Mouse (Mus musculus): ENCODE measurements around the gene Foxd4. TPM values are rescaled to one million over a fixed set of nuclear protein-coding genes. Genes with fewer than 3 reads are reported as not detected.

Gene Foxd4
- polyA plus RNA-seq (2012; ENCODE audit: insufficient read depth, insufficient read length, low replicate concordance, missing spikeins): not detected in 2 replicates

- WGBS: 2% methylated on average over 27 of the region's 27 CpGs
- no peak within 1 kb of the TSS for H3K27ac ChIP-seq (ENCODE audit: insufficient read depth, low read depth, low read length)
- no peak within 1 kb of the TSS for H3K4me3 ChIP-seq (ENCODE audit: insufficient read depth, low read depth, low read length)
- TF ChIP-seq POLR2A (IDR thresholded peaks at IDR 0.05; ENCODE audit: insufficient read depth, low read depth, low read length): no peak
- TF ChIP-seq CTCF (IDR thresholded peaks at IDR 0.05; ENCODE audit: insufficient read depth, low read depth, low read length): no peak
- peaks cover 20% of the 10 kb centered on the region for H3K4me1 ChIP-seq (ENCODE audit: control insufficient read depth, insufficient read depth, low read length)
Measured at GRCm38 (mm10) chr19:24900581-24901220, at the start of gene Foxd4. TSS of gene Foxd4 (minus strand) at chr19:24901197.

- TF ChIP-seq CTCF (IDR thresholded peaks at IDR 0.05; ENCODE audit: insufficient read depth, low read depth, low read length) (no peak), POLR2A (IDR thresholded peaks at IDR 0.05; ENCODE audit: insufficient read depth, low read depth, low read length) (no peak)
- H3K27ac ChIP-seq (ENCODE audit: insufficient read depth, low read depth, low read length): no peak overlapping the region
Measured at GRCm38 (mm10) chr19:24945521-24946262, 44.7 kb upstream of the Foxd4 start.

GRCm38 (mm10) chr19:24937084-24937483, 36.1 kb upstream of the Foxd4 start:
- no peak for TF ChIP-seq POLR2A (IDR thresholded peaks at IDR 0.05; ENCODE audit: insufficient read depth, low read depth, low read length)
- TF ChIP-seq CTCF (IDR thresholded peaks at IDR 0.05; ENCODE audit: insufficient read depth, low read depth, low read length): no peak
- Histone ChIP-seq H3K4me1 (ENCODE audit: control insufficient read depth, insufficient read depth, low read length) (no peaks in the 10 kb centered on the region), H3K4me3 (ENCODE audit: insufficient read depth, low read depth, low read length) (no peak overlapping the region), H3K27ac (ENCODE audit: insufficient read depth, low read depth, low read length) (no peak overlapping the region)
- WGBS: 46% methylated on average over 1 of the region's 1 CpGs

More at GRCm38 (mm10) chr19:24945521-24946262, 44.7 kb upstream of the Foxd4 start:
- no peak overlapping the region for H3K4me3 ChIP-seq (ENCODE audit: insufficient read depth, low read depth, low read length)
- H3K4me1 ChIP-seq (ENCODE audit: control insufficient read depth, insufficient read depth, low read length): no peaks in the 10 kb centered on the region

- no peak overlapping the region for H3K4me3 ChIP-seq (ENCODE audit: insufficient read depth, low read depth, low read length)
- TF ChIP-seq CTCF (IDR thresholded peaks at IDR 0.05; ENCODE audit: insufficient read depth, low read depth, low read length) (no peak), POLR2A (IDR thresholded peaks at IDR 0.05; ENCODE audit: insufficient read depth, low read depth, low read length) (no peak)
- H3K4me1 ChIP-seq (ENCODE audit: control insufficient read depth, insufficient read depth, low read length): no peaks in the 10 kb centered on the region
- H3K27ac ChIP-seq (ENCODE audit: insufficient read depth, low read depth, low read length): no peak overlapping the region
- WGBS: 41% methylated on average over 1 of the region's 1 CpGs
Measured at GRCm38 (mm10) chr19:24929041-24929440, 28.0 kb upstream of the Foxd4 start.

- WGBS: 91% methylated on average over 5 of the region's 5 CpGs
- Histone ChIP-seq H3K27ac (ENCODE audit: insufficient read depth, low read depth, low read length) (no peak overlapping the region), H3K4me1 (ENCODE audit: control insufficient read depth, insufficient read depth, low read length) (no peaks in the 10 kb centered on the region), H3K4me3 (ENCODE audit: insufficient read depth, low read depth, low read length) (no peak overlapping the region)
- TF ChIP-seq POLR2A (IDR thresholded peaks at IDR 0.05; ENCODE audit: insufficient read depth, low read depth, low read length): no peak
- no peak for TF ChIP-seq CTCF (IDR thresholded peaks at IDR 0.05; ENCODE audit: insufficient read depth, low read depth, low read length)
Measured at GRCm38 (mm10) chr19:24920866-24921265, 19.9 kb upstream of the Foxd4 start.

GRCm38 (mm10) chr19:24908385-24909155, 7.6 kb upstream of the Foxd4 start:
- 91% methylated on average over 3 of the region's 3 CpGs for WGBS
- TF ChIP-seq CTCF (IDR thresholded peaks at IDR 0.05; ENCODE audit: insufficient read depth, low read depth, low read length): no peak
- TF ChIP-seq POLR2A (IDR thresholded peaks at IDR 0.05; ENCODE audit: insufficient read depth, low read depth, low read length): no peak

GRCm38 (mm10) chr19:24907655-24908054, 6.7 kb upstream of the Foxd4 start:
- H3K4me3 ChIP-seq (ENCODE audit: insufficient read depth, low read depth, low read length): no peak overlapping the region
- H3K27ac ChIP-seq (ENCODE audit: insufficient read depth, low read depth, low read length): no peak overlapping the region
- WGBS: 94% methylated on average over 6 of the region's 6 CpGs
- TF ChIP-seq CTCF (IDR thresholded peaks at IDR 0.05; ENCODE audit: insufficient read depth, low read depth, low read length): no peak
- no peak for TF ChIP-seq POLR2A (IDR thresholded peaks at IDR 0.05; ENCODE audit: insufficient read depth, low read depth, low read length)
- no peaks in the 10 kb centered on the region for H3K4me1 ChIP-seq (ENCODE audit: control insufficient read depth, insufficient read depth, low read length)

More at GRCm38 (mm10) chr19:24908385-24909155, 7.6 kb upstream of the Foxd4 start:
- H3K4me3 ChIP-seq (ENCODE audit: insufficient read depth, low read depth, low read length): no peak overlapping the region
- no peaks in the 10 kb centered on the region for H3K4me1 ChIP-seq (ENCODE audit: control insufficient read depth, insufficient read depth, low read length)
- H3K27ac ChIP-seq (ENCODE audit: insufficient read depth, low read depth, low read length): no peak overlapping the region

- TF ChIP-seq CTCF (IDR thresholded peaks at IDR 0.05; ENCODE audit: insufficient read depth, low read depth, low read length): no peak
- TF ChIP-seq POLR2A (IDR thresholded peaks at IDR 0.05; ENCODE audit: insufficient read depth, low read depth, low read length): no peak
- no peak overlapping the region for H3K4me3 ChIP-seq (ENCODE audit: insufficient read depth, low read depth, low read length)
- peaks cover 15% of the 10 kb centered on the region; the same call in 1 of the 2 replicates for H3K4me1 ChIP-seq (ENCODE audit: control insufficient read depth, insufficient read depth, low read length)
- WGBS: 72% methylated on average over 2 of the region's 2 CpGs
- H3K27ac ChIP-seq (ENCODE audit: insufficient read depth, low read depth, low read length): no peak overlapping the region
Measured at GRCm38 (mm10) chr19:24902821-24903220, 1.8 kb upstream of the Foxd4 start.

Measured in olfactory bulb, adult 2 months (tissue).